Mouse (Mus musculus): ENCODE measurements around the gene Fbxo40. TPM values are rescaled to one million over a fixed set of nuclear protein-coding genes. Genes with fewer than 3 reads are reported as not detected.

Fbxo40 gene
- polyA plus RNA-seq, 1 experiment, result 0.09 TPM

- Histone ChIP-seq H3K4me3 (replicated peaks) (no peak overlapping the region), H3K36me3 (replicated peaks; ENCODE audit: low read length) (peaks cover 91% of the 10 kb centered on the region), H3K9me3 (no peaks in the 10 kb centered on the region), H3K4me1 (peaks cover 28% of the 10 kb centered on the region), H3K27me3 (replicated peaks) (no peaks in the 10 kb centered on the region)
- TF ChIP-seq FLI1 (IDR thresholded peaks at IDR 0.05; ENCODE audit: low read length), result no peak
- no peak for TF ChIP-seq GATA1 (IDR thresholded peaks at IDR 0.05; ENCODE audit: borderline replicate concordance, low read length)
Observed at GRCm38 (mm10) chr16:36951029-36951428, 39.2 kb downstream of the Fbxo40 start.

GRCm38 (mm10) chr16:36949614-36950336 lies 40.5 kb downstream of the Fbxo40 start:
- TF ChIP-seq FLI1 (IDR thresholded peaks at IDR 0.05; ENCODE audit: low read length) (no peak), GATA1 (IDR thresholded peaks at IDR 0.05; ENCODE audit: borderline replicate concordance, low read length) (no peak)
- H3K27me3 ChIP-seq (replicated peaks), result no peaks in the 10 kb centered on the region
- H3K4me3 ChIP-seq (replicated peaks), result no peak overlapping the region
- H3K9me3 ChIP-seq, result no peaks in the 10 kb centered on the region
- H3K36me3 ChIP-seq (replicated peaks; ENCODE audit: low read length), result peaks cover 85% of the 10 kb centered on the region
- peaks cover 35% of the 10 kb centered on the region for H3K4me1 ChIP-seq

GRCm38 (mm10) chr16:36947646-36948197 lies 42.5 kb downstream of the Fbxo40 start:
- no peak for TF ChIP-seq GATA1 (IDR thresholded peaks at IDR 0.05; ENCODE audit: borderline replicate concordance, low read length)
- no peak; the same call in 1 of the 2 replicates for TF ChIP-seq FLI1 (IDR thresholded peaks at IDR 0.05; ENCODE audit: low read length)
- Histone ChIP-seq H3K9me3 (no peaks in the 10 kb centered on the region), H3K4me3 (replicated peaks) (no peak overlapping the region), H3K36me3 (replicated peaks; ENCODE audit: low read length) (peaks cover 78% of the 10 kb centered on the region), H3K4me1 (peaks cover 43% of the 10 kb centered on the region), H3K27me3 (replicated peaks) (no peaks in the 10 kb centered on the region)

- Histone ChIP-seq H3K4me1 (peaks cover 54% of the 10 kb centered on the region), H3K9me3 (no peaks in the 10 kb centered on the region), H3K36me3 (replicated peaks; ENCODE audit: low read length) (peaks cover 78% of the 10 kb centered on the region), H3K4me3 (replicated peaks) (no peak overlapping the region), H3K27me3 (replicated peaks) (no peaks in the 10 kb centered on the region)
- TF ChIP-seq GATA1 (IDR thresholded peaks at IDR 0.05; ENCODE audit: borderline replicate concordance, low read length), result no peak
- no peak for TF ChIP-seq FLI1 (IDR thresholded peaks at IDR 0.05; ENCODE audit: low read length)
Observed at GRCm38 (mm10) chr16:36946459-36947159, 43.7 kb downstream of the Fbxo40 start.

GRCm38 (mm10) chr16:36944895-36945424 lies 45.3 kb downstream of the Fbxo40 start:
- H3K9me3 ChIP-seq, result no peaks in the 10 kb centered on the region
- H3K27me3 ChIP-seq (replicated peaks), result no peaks in the 10 kb centered on the region
- H3K4me1 ChIP-seq, result peaks cover 68% of the 10 kb centered on the region
- TF ChIP-seq FLI1 (IDR thresholded peaks at IDR 0.05; ENCODE audit: low read length), result no peak
- peaks cover 74% of the 10 kb centered on the region for H3K36me3 ChIP-seq (replicated peaks; ENCODE audit: low read length)
- no peak overlapping the region for H3K4me3 ChIP-seq (replicated peaks)

GRCm38 (mm10) chr16:36943591-36943990 lies 46.7 kb downstream of the Fbxo40 start:
- H3K36me3 ChIP-seq (replicated peaks; ENCODE audit: low read length), result peaks cover 74% of the 10 kb centered on the region

GRCm38 (mm10) chr16:36941895-36942294 lies 48.4 kb downstream of the Fbxo40 start:
- TF ChIP-seq GATA1 (IDR thresholded peaks at IDR 0.05; ENCODE audit: borderline replicate concordance, low read length) (no peak), FLI1 (IDR thresholded peaks at IDR 0.05; ENCODE audit: low read length) (no peak)

More at GRCm38 (mm10) chr16:36943591-36943990, 46.7 kb downstream of the Fbxo40 start:
- no peak for TF ChIP-seq GATA1 (IDR thresholded peaks at IDR 0.05; ENCODE audit: borderline replicate concordance, low read length)
- no peak for TF ChIP-seq FLI1 (IDR thresholded peaks at IDR 0.05; ENCODE audit: low read length)
- Histone ChIP-seq H3K9me3 (no peaks in the 10 kb centered on the region), H3K4me1 (peaks cover 68% of the 10 kb centered on the region), H3K27me3 (replicated peaks) (no peaks in the 10 kb centered on the region), H3K4me3 (replicated peaks) (no peak overlapping the region)

GRCm38 (mm10) chr16:36941137-36941727 lies 49.0 kb downstream of the Fbxo40 start:
- peak overlapping the region; percentile 85 for H3K4me3 ChIP-seq (replicated peaks)
- H3K9me3 ChIP-seq, result no peaks in the 10 kb centered on the region
- H3K4me1 ChIP-seq, result peaks cover 77% of the 10 kb centered on the region
- H3K36me3 ChIP-seq (replicated peaks; ENCODE audit: low read length), result peaks cover 71% of the 10 kb centered on the region
- no peaks in the 10 kb centered on the region for H3K27me3 ChIP-seq (replicated peaks)
- TF ChIP-seq FLI1 (IDR thresholded peaks at IDR 0.05; ENCODE audit: low read length) (no peak), GATA1 (IDR thresholded peaks at IDR 0.05; ENCODE audit: borderline replicate concordance, low read length) (no peak)

More at GRCm38 (mm10) chr16:36941895-36942294, 48.4 kb downstream of the Fbxo40 start:
- peaks cover 73% of the 10 kb centered on the region for H3K4me1 ChIP-seq
- no peaks in the 10 kb centered on the region for H3K9me3 ChIP-seq
- no peaks in the 10 kb centered on the region for H3K27me3 ChIP-seq (replicated peaks)
- H3K4me3 ChIP-seq (replicated peaks), result peak overlapping the region; percentile 48
- peaks cover 75% of the 10 kb centered on the region for H3K36me3 ChIP-seq (replicated peaks; ENCODE audit: low read length)

GRCm38 (mm10) chr16:36935814-36936213 lies 54.5 kb downstream of the Fbxo40 start:
- H3K4me1 ChIP-seq, result peaks cover 92% of the 10 kb centered on the region
- H3K9me3 ChIP-seq, result no peaks in the 10 kb centered on the region
- H3K4me3 ChIP-seq (replicated peaks), result peak overlapping the region; percentile 92
- peaks cover 71% of the 10 kb centered on the region for H3K36me3 ChIP-seq (replicated peaks; ENCODE audit: low read length)
- TF ChIP-seq GATA1 (IDR thresholded peaks at IDR 0.05; ENCODE audit: borderline replicate concordance, low read length) (no peak), FLI1 (IDR thresholded peaks at IDR 0.05; ENCODE audit: low read length) (no peak)
- H3K27me3 ChIP-seq (replicated peaks), result no peaks in the 10 kb centered on the region

All from megakaryocyte, embryonic 14.5 days (primary cell).